Mouse (Mus musculus): ENCODE data around the gene Rara. TPM values are rescaled to one million over a fixed set of nuclear protein-coding genes. Genes with fewer than 3 reads are reported as not detected.

Rara gene
- polyA plus RNA-seq, 1 experiment from 2014 or later: 46.4 TPM

GRCm38 (mm10) chr11:98962421-98963095 lies 34.9 kb downstream of the Rara start:
- Histone ChIP-seq H3K4me3 (ENCODE audit: low read depth, low read length) (peak overlapping the region; percentile 59), H3K36me3 (ENCODE audit: control insufficient read depth, insufficient read depth, low read length) (peaks cover 19% of the 10 kb centered on the region), H3K27ac (replicated peaks; ENCODE audit: low read depth, low read length) (peak overlapping the region; percentile 85), H3K9ac (ENCODE audit: low read depth, low read length) (peak overlapping the region; percentile 51), H3K9me3 (ENCODE audit: control insufficient read depth, low read length) (no peaks in the 10 kb centered on the region), H3K4me2 (ENCODE audit: low read depth, low read length) (peak overlapping the region; percentile 93), H3K4me1 (ENCODE audit: control insufficient read depth, insufficient read depth, low read length) (peaks cover 78% of the 10 kb centered on the region), H3K27me3 (replicated peaks; ENCODE audit: control insufficient read depth, insufficient read depth, low read length) (no peaks in the 10 kb centered on the region)
- WGBS: 13% methylated on average over 12 of the region's 12 CpGs
- ATAC-seq (ENCODE audit: low read depth) (no peak), DNase-seq (ENCODE audit: low spot score) (peak; percentile 23)

GRCm38 (mm10) chr11:98963191-98964021 lies 35.8 kb downstream of the Rara start:
- H3K27me3 ChIP-seq (replicated peaks; ENCODE audit: control insufficient read depth, insufficient read depth, low read length): no peaks in the 10 kb centered on the region
- H3K4me2 ChIP-seq (ENCODE audit: low read depth, low read length): peak overlapping the region; percentile 93
- H3K4me3 ChIP-seq (ENCODE audit: low read depth, low read length): peak overlapping the region; percentile 59
- ATAC-seq (ENCODE audit: low read depth): peak; percentile 81
- DNase-seq (ENCODE audit: low spot score): peak; percentile 95
- H3K27ac ChIP-seq (replicated peaks; ENCODE audit: low read depth, low read length): peak overlapping the region; percentile 85
- H3K36me3 ChIP-seq (ENCODE audit: control insufficient read depth, insufficient read depth, low read length): peaks cover 20% of the 10 kb centered on the region
- H3K9me3 ChIP-seq (ENCODE audit: control insufficient read depth, low read length): no peaks in the 10 kb centered on the region
- H3K4me1 ChIP-seq (ENCODE audit: control insufficient read depth, insufficient read depth, low read length): peaks cover 86% of the 10 kb centered on the region
- WGBS: 2% methylated on average over 18 of the region's 32 CpGs
- peak overlapping the region; percentile 51 for H3K9ac ChIP-seq (ENCODE audit: low read depth, low read length)

- ATAC-seq (ENCODE audit: low read depth): no peak
These were observed 36.6 kb downstream of the Rara start for GRCm38 (mm10) chr11:98964201-98964615.

GRCm38 (mm10) chr11:98964616-98965415 lies 37.2 kb downstream of the Rara start:
- Histone ChIP-seq H3K9ac (ENCODE audit: low read depth, low read length) (peak overlapping the region; percentile 47; the same call in 1 of the 2 replicates), H3K27ac (replicated peaks; ENCODE audit: low read depth, low read length) (peak overlapping the region; percentile 85), H3K36me3 (ENCODE audit: control insufficient read depth, insufficient read depth, low read length) (peaks cover 30% of the 10 kb centered on the region), H3K27me3 (replicated peaks; ENCODE audit: control insufficient read depth, insufficient read depth, low read length) (no peaks in the 10 kb centered on the region), H3K4me2 (ENCODE audit: low read depth, low read length) (peak overlapping the region; percentile 93), H3K9me3 (ENCODE audit: control insufficient read depth, low read length) (no peaks in the 10 kb centered on the region), H3K4me1 (ENCODE audit: control insufficient read depth, insufficient read depth, low read length) (peaks cover 92% of the 10 kb centered on the region), H3K4me3 (ENCODE audit: low read depth, low read length) (peak overlapping the region; percentile 59)
- peak; percentile 60 for DNase-seq (ENCODE audit: low spot score)
- ATAC-seq (ENCODE audit: low read depth): no peak
- 20% methylated on average over 15 of the region's 15 CpGs for WGBS

More at GRCm38 (mm10) chr11:98964201-98964615, 36.6 kb downstream of the Rara start:
- Histone ChIP-seq H3K27me3 (replicated peaks; ENCODE audit: control insufficient read depth, insufficient read depth, low read length) (no peaks in the 10 kb centered on the region), H3K4me2 (ENCODE audit: low read depth, low read length) (peak overlapping the region; percentile 93), H3K4me1 (ENCODE audit: control insufficient read depth, insufficient read depth, low read length) (peaks cover 92% of the 10 kb centered on the region), H3K4me3 (ENCODE audit: low read depth, low read length) (peak overlapping the region; percentile 59), H3K9me3 (ENCODE audit: control insufficient read depth, low read length) (no peaks in the 10 kb centered on the region), H3K27ac (replicated peaks; ENCODE audit: low read depth, low read length) (peak overlapping the region; percentile 85), H3K36me3 (ENCODE audit: control insufficient read depth, insufficient read depth, low read length) (peaks cover 26% of the 10 kb centered on the region), H3K9ac (ENCODE audit: low read depth, low read length) (peak overlapping the region; percentile 51)
- DNase-seq (ENCODE audit: low spot score): no peak
- WGBS: 13% methylated on average over 6 of the region's 6 CpGs

GRCm38 (mm10) chr11:98965416-98966077 lies 37.9 kb downstream of the Rara start:
- no peak for ATAC-seq (ENCODE audit: low read depth)
- 11% methylated on average over 11 of the region's 11 CpGs for WGBS

GRCm38 (mm10) chr11:98966499-98967141 lies 39.0 kb downstream of the Rara start:
- 42% methylated on average over 8 of the region's 9 CpGs for WGBS
- H3K4me1 ChIP-seq (ENCODE audit: control insufficient read depth, insufficient read depth, low read length): peaks cover 92% of the 10 kb centered on the region
- no peak for DNase-seq (ENCODE audit: low spot score)
- ATAC-seq (ENCODE audit: low read depth): no peak
- no peak overlapping the region for H3K4me3 ChIP-seq (ENCODE audit: low read depth, low read length)
- peaks cover 48% of the 10 kb centered on the region for H3K36me3 ChIP-seq (ENCODE audit: control insufficient read depth, insufficient read depth, low read length)
- peak overlapping the region; percentile 93; the same call in 1 of the 2 replicates for H3K4me2 ChIP-seq (ENCODE audit: low read depth, low read length)
- 0 out of 2 replicates have a peak overlapping the region, but pooled peaks have one; percentile 7 for H3K9ac ChIP-seq (ENCODE audit: low read depth, low read length)
- H3K9me3 ChIP-seq (ENCODE audit: control insufficient read depth, low read length): no peaks in the 10 kb centered on the region
- peak overlapping the region; percentile 36 for H3K27ac ChIP-seq (replicated peaks; ENCODE audit: low read depth, low read length)
- no peaks in the 10 kb centered on the region for H3K27me3 ChIP-seq (replicated peaks; ENCODE audit: control insufficient read depth, insufficient read depth, low read length)

More at GRCm38 (mm10) chr11:98965416-98966077, 37.9 kb downstream of the Rara start:
- H3K4me3 ChIP-seq (ENCODE audit: low read depth, low read length): peak overlapping the region; percentile 59; the same call in 1 of the 2 replicates
- H3K9me3 ChIP-seq (ENCODE audit: control insufficient read depth, low read length): no peaks in the 10 kb centered on the region
- H3K27ac ChIP-seq (replicated peaks; ENCODE audit: low read depth, low read length): peak overlapping the region; percentile 85
- H3K36me3 ChIP-seq (ENCODE audit: control insufficient read depth, insufficient read depth, low read length): peaks cover 38% of the 10 kb centered on the region
- DNase-seq (ENCODE audit: low spot score): peak; percentile 40
- H3K4me2 ChIP-seq (ENCODE audit: low read depth, low read length): peak overlapping the region; percentile 93
- no peaks in the 10 kb centered on the region for H3K27me3 ChIP-seq (replicated peaks; ENCODE audit: control insufficient read depth, insufficient read depth, low read length)
- peaks cover 96% of the 10 kb centered on the region for H3K4me1 ChIP-seq (ENCODE audit: control insufficient read depth, insufficient read depth, low read length)
- peak overlapping the region; percentile 47; the same call in 1 of the 2 replicates for H3K9ac ChIP-seq (ENCODE audit: low read depth, low read length)

- Histone ChIP-seq H3K27ac (replicated peaks; ENCODE audit: low read depth, low read length) (peak overlapping the region; percentile 68), H3K4me2 (ENCODE audit: low read depth, low read length) (no peak overlapping the region), H3K9ac (ENCODE audit: low read depth, low read length) (0 out of 2 replicates have a peak overlapping the region, but pooled peaks have one; percentile 8), H3K4me3 (ENCODE audit: low read depth, low read length) (no peak overlapping the region), H3K27me3 (replicated peaks; ENCODE audit: control insufficient read depth, insufficient read depth, low read length) (no peaks in the 10 kb centered on the region), H3K9me3 (ENCODE audit: control insufficient read depth, low read length) (no peaks in the 10 kb centered on the region), H3K4me1 (ENCODE audit: control insufficient read depth, insufficient read depth, low read length) (peaks cover 79% of the 10 kb centered on the region), H3K36me3 (ENCODE audit: control insufficient read depth, insufficient read depth, low read length) (peaks cover 63% of the 10 kb centered on the region)
- 54% methylated on average over 15 of the region's 16 CpGs for WGBS
- ATAC-seq (ENCODE audit: low read depth) (no peak), DNase-seq (ENCODE audit: low spot score) (no peak)
These were observed 40.5 kb downstream of the Rara start for GRCm38 (mm10) chr11:98968079-98968478.
